Mouse (Mus musculus) kidney, embryonic 14.5 days (tissue): Measurements from ENCODE around the gene Ell3. TPM values are rescaled to one million over a fixed set of nuclear protein-coding genes. Genes with fewer than 3 reads are reported as not detected.
"Not testable (repeated sequence)": the region's sequence is repeated elsewhere in the genome, so short reads cannot be mapped to it uniquely, and the experiment has no call there.

Source experiments
- ATAC-seq: fragments of 200-750 bp; cut with Nextera tagmentation; 2 replicates; pipeline ENCODE4 v1.8.0; 2017; ENCODE audit warnings: moderate number of reproducible peaks, mild to moderate bottlenecking, moderate TSS enrichment, moderate library complexity; ENCODE audit not compliant: low FRiP score, low TSS enrichment
- H3K27ac ChIP-seq: fragments of 300-500 bp; sonication (generic); 2 replicates; pipeline ENCODE4 v1.5.1; 2014; ENCODE audit warnings: low read depth, mild to moderate bottlenecking, low read length, moderate library complexity, mixed read lengths
- H3K27me3 ChIP-seq: fragments of 300-500 bp; sonication (generic); 2 replicates; pipeline ENCODE4 v1.6.1; 2014; ENCODE audit warnings: mild to moderate bottlenecking, low read length; ENCODE audit not compliant: control insufficient read depth, insufficient read depth
- H3K36me3 ChIP-seq: fragments of 300-500 bp; sonication (generic); 2 replicates; pipeline ENCODE4 v1.6.1; 2014; ENCODE audit warnings: low read length, mixed read lengths; ENCODE audit not compliant: control insufficient read depth, insufficient read depth
- H3K4me1 ChIP-seq: fragments of 300-500 bp; sonication (generic); 2 replicates; pipeline ENCODE4 v1.6.1; 2014; ENCODE audit warnings: low read length, mixed read lengths; ENCODE audit not compliant: control insufficient read depth, insufficient read depth
- H3K4me2 ChIP-seq: fragments of 300-500 bp; sonication (generic); replicated peaks from 2 replicates; pipeline ENCODE4 v1.6.1; 2014; ENCODE audit warnings: low read depth, mild to moderate bottlenecking, low read length
- H3K4me3 ChIP-seq: fragments of 300-500 bp; sonication (generic); 2 replicates; pipeline ENCODE4 v1.5.1; 2014; ENCODE audit warnings: mild to moderate bottlenecking, low read length
- H3K9ac ChIP-seq: fragments of 300-500 bp; sonication (generic); 2 replicates; pipeline ENCODE4 v1.6.1; 2014; ENCODE audit warnings: low read depth, mild to moderate bottlenecking, low read length, moderate library complexity
- H3K9me3 ChIP-seq: fragments of 300-500 bp; sonication (generic); 2 replicates; pipeline ENCODE4 v1.6.1; 2016; ENCODE audit warnings: low read length; ENCODE audit not compliant: control insufficient read depth
- WGBS: fragments of 180-500 bp; shearing (Covaris S2); extraction: QIAGEN DNeasy Blood & Tissue Kit; methylation state at CpG from one replicate; pipeline ENCODE4 v1.1.7; 2014; 5-methylcytosine and 5-hydroxymethylcytosine counted together
- polyA plus RNA-seq: library from polyadenylated mRNA; unstranded; fragments of >200 nt; fragmentation: Nextera tagmentation; extraction: Ambion mirVana; gene quantifications from 2 replicates; pipeline ENCODE4 v1.2.1, GENCODE M21; 2014

Ell3 gene
- polyA plus RNA-seq: 12.0 and 12.2 TPM in 2 replicates

- Histone ChIP-seq H3K36me3 (peaks cover 8% of the 10 kb centered on the region), H3K9ac (peak within 1 kb of the TSS; percentile 42; the same call in 1 of the 2 replicates), H3K4me3 (peak within 1 kb of the TSS; percentile 41), H3K27me3 (no peaks in the 10 kb centered on the region), H3K4me2 (peak within 1 kb of the TSS; percentile 69), H3K4me1 (peaks cover 8% of the 10 kb centered on the region), H3K27ac (no peak within 1 kb of the TSS), H3K9me3 (no peaks in the 10 kb centered on the region)
- WGBS: 93% methylated on average over 1 of the region's 1 CpGs
- no peak for ATAC-seq
Observed at GRCm38 (mm10) chr2:121444178-121444577, at the start of gene Ell3. Gene Ell3, minus strand, starts transcription at chr2:121444278.

- H3K27me3 ChIP-seq, ATAC-seq, H3K9ac ChIP-seq, H3K4me2 ChIP-seq, H3K4me3 ChIP-seq, H3K4me1 ChIP-seq, H3K36me3 ChIP-seq, H3K27ac ChIP-seq, H3K9me3 ChIP-seq: not testable (repeated sequence)
- 83% methylated on average over 1 of the region's 2 CpGs for WGBS
Observed at GRCm38 (mm10) chr2:121484403-121484802, 40.3 kb upstream of the Ell3 start.

GRCm38 (mm10) chr2:121483576-121483975 is 39.5 kb upstream of the Ell3 start:
- Histone ChIP-seq H3K4me1 (no peaks in the 10 kb centered on the region), H3K9ac (no peak overlapping the region), H3K27me3 (no peaks in the 10 kb centered on the region), H3K36me3 (no peaks in the 10 kb centered on the region), H3K27ac (no peak overlapping the region), H3K4me3 (no peak overlapping the region), H3K4me2 (no peak overlapping the region), H3K9me3 (no peaks in the 10 kb centered on the region)
- no peak for ATAC-seq
- 39% methylated on average over 8 of the region's 8 CpGs for WGBS

DNA sequence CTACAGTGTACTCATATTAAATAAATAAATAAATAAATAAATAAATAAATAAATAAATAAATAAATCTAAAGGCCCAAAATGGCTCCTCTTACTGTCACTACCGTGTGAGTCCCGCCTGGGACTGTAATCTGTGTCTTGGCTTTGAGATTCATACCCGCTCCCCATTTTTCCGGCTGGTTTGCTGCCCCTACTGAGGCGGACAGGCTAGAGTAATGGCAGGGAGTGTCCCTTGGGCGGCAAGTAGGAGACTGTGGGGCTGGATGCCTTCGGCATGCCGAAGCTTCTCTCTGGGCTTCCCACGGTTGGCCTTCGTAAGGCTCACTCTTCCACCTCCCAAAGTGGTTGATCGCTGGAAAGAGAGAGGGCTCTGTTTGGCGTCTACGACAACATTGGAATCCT is 36.8 kb upstream of the Ell3 start:
- H3K27me3 ChIP-seq, H3K4me3 ChIP-seq, H3K36me3 ChIP-seq, H3K9ac ChIP-seq, H3K4me1 ChIP-seq, H3K27ac ChIP-seq, H3K9me3 ChIP-seq, H3K4me2 ChIP-seq, ATAC-seq: not testable (repeated sequence)
- WGBS: 88% methylated on average over 13 of the region's 13 CpGs

DNA sequence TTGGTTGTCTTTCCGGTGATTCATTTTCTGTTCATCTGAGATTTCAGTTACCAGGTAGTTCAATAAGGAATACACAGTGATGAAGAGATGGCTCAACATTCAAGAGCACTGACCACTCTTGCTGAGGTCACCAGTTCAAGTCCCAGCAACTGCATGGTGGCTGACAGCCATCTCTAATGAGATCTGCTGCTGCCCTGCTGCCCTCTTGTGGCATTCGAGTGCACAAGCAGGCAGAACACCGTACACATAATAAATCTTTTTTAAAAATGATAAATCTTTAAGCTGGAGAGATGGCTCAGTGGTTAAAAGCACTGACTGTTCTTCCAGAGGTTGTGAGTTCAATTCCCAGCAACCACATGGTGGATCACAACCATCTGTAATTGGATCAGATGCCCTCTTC is 36.4 kb upstream of the Ell3 start:
- H3K9me3 ChIP-seq: no peaks in the 10 kb centered on the region
- H3K36me3 ChIP-seq: no peaks in the 10 kb centered on the region
- H3K9ac ChIP-seq: no peak overlapping the region
- H3K4me1 ChIP-seq: no peaks in the 10 kb centered on the region
- H3K27me3 ChIP-seq: no peaks in the 10 kb centered on the region
- WGBS: 56% methylated on average over 3 of the region's 3 CpGs
- no peak overlapping the region for H3K4me2 ChIP-seq
- no peak overlapping the region for H3K4me3 ChIP-seq
- ATAC-seq: no peak
- H3K27ac ChIP-seq: no peak overlapping the region

GRCm38 (mm10) chr2:121477491-121478266 is 33.6 kb upstream of the Ell3 start:
- Histone ChIP-seq H3K27ac (no peak overlapping the region), H3K4me2 (no peak overlapping the region), H3K27me3 (no peaks in the 10 kb centered on the region), H3K4me1 (no peaks in the 10 kb centered on the region; the same call in 1 of the 2 replicates), H3K9ac (no peak overlapping the region), H3K36me3 (no peaks in the 10 kb centered on the region), H3K4me3 (no peak overlapping the region), H3K9me3 (no peaks in the 10 kb centered on the region)
- 86% methylated on average over 3 of the region's 3 CpGs for WGBS
- no peak for ATAC-seq

DNA sequence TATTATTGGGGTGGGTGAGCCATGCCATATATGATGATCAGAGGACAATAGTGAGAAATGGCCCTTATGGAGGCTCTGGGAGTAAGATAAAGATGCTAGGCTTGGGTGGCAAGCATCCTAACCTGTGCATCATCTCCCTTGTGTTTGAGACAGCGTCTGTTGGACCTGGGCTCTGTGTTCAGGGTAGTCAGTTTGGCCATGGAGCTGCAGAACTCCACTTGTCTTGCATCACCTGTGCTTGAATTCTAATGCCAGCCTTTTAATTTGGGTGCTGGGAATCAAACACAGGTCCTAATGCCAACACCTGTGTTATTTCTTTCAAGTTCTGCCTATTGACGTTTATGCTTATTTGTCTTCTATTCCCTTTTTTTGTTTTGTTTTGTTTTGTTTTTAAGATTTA is 31.2 kb upstream of the Ell3 start:
- not testable (repeated sequence) for H3K36me3 ChIP-seq, H3K9ac ChIP-seq, H3K4me2 ChIP-seq, ATAC-seq, H3K9me3 ChIP-seq, H3K4me3 ChIP-seq, H3K4me1 ChIP-seq, H3K27ac ChIP-seq, H3K27me3 ChIP-seq
- WGBS: 100% methylated on average over 2 of the region's 2 CpGs

DNA sequence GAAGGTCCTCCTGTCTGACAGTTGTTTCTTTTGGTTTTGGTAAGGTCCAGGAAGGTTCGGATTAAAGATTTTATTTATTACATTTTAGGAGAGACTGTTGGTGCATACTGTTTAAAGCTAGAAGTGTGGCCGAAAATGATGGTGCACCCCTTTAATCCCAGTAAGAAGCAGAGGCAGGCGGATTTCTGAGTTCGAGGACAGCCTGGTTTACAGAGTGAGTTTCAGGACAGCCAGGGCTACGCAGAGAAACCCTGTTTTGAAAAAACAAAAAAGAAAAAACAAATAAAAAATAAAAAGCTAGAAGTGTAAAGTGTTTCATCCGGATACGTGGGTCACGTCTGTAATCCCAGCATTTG is 30.1 kb upstream of the Ell3 start:
- peak overlapping the region; percentile 62 for H3K4me3 ChIP-seq

DNA sequence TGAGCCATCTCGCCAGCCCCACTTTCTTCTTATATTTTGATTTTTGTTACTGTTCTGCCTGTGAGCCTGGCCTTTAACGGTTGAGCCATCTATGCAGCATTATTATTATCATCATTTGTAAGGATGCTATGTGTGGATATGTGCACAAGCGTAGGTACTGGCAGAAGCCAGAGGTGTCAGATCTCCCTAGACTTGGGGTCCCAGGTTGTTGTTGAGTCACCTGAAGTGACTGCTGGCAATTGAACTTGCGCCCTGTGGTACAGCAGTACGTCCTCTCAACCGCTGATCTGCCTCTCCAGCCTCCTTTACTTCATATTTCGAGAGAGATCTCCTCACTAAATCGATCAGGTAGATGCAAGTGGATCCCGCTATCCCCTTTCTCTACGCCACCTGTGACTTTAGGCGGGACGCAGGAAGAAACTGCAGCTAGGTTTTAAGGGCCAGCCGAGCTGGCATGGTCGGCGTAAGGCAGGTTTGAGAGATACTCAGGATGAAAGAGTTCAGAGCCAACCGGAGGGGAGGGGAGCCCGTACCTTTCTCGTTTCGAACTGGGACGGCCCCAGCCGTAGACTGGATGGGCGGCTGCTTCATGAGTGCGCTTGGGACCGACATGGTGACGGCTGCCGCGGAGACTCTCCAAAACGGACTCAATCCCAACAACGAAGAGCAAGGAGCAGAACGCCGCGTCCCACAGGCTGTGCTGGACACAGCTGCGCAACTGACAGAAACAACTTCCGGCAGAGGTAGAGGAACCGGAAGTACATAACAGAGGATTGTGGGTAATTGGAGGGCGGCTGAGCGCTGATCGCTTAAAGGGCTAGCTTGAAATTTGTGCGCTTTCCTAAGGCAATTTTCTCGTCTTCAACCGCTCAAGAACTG is 29.5 kb upstream of the Ell3 start, which contains the start of gene Mfap1b:
Gene Mfap1b (minus strand): TSS at position 767 of the 879 bp plus-strand sequence.
- Histone ChIP-seq H3K4me3 (peak within 1 kb of the TSS; percentile 62), H3K4me2 (peak within 1 kb of the TSS; percentile 52), H3K9ac (peak within 1 kb of the TSS; percentile 60)
- peak; percentile 94 for ATAC-seq
- WGBS: 6% methylated on average over 39 of the region's 41 CpGs
- H3K36me3 ChIP-seq, H3K9me3 ChIP-seq, H3K27me3 ChIP-seq, H3K27ac ChIP-seq, H3K4me1 ChIP-seq: not testable (repeated sequence)

More for the DNA sequence above, 30.1 kb upstream of the Ell3 start:
- 36% methylated on average over 8 of the region's 8 CpGs for WGBS
- Histone ChIP-seq H3K9me3 (no peaks in the 10 kb centered on the region), H3K36me3 (no peaks in the 10 kb centered on the region), H3K9ac (peak overlapping the region; percentile 60; the same call in 1 of the 2 replicates), H3K4me2 (peak overlapping the region; percentile 52), H3K27ac (no peak overlapping the region; the same call in 1 of the 2 replicates), H3K4me1 (no peaks in the 10 kb centered on the region; the same call in 1 of the 2 replicates), H3K27me3 (no peaks in the 10 kb centered on the region)
- no peak for ATAC-seq
